Mouse (Mus musculus): ENCODE results near the gene 3110082I17Rik.
A peak's percentile ranks its signal among the peaks of the same experiment; 100 is the strongest.

3110082I17Rik gene

DNA sequence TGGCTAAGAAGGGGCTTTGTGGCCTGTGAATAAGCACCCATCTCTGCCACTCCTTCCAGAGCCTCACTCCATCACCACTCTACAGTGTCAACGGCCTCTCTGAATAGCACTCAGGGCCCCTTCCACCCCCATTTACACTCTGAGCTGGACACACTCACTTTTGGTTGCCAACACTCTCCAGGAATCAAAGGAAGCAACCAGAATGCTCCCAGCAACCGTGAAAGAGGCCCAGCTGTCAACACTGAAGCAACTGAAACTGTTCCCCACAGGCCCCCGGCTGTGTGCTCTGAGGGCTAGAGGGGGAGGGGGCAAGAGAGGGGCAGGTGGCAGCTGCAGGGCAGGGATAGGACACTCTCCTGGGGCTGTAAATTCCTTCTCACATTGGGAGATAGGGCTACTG is 41.7 kb downstream of the 3110082I17Rik start:
- no peak for DNase-seq (ENCODE audit: low read depth, low spot score)

- no peak for DNase-seq (ENCODE audit: low read depth, low spot score)
Measured at GRCm38 (mm10) chr5:139418110-139418509, 42.2 kb downstream of the 3110082I17Rik start.

DNA sequence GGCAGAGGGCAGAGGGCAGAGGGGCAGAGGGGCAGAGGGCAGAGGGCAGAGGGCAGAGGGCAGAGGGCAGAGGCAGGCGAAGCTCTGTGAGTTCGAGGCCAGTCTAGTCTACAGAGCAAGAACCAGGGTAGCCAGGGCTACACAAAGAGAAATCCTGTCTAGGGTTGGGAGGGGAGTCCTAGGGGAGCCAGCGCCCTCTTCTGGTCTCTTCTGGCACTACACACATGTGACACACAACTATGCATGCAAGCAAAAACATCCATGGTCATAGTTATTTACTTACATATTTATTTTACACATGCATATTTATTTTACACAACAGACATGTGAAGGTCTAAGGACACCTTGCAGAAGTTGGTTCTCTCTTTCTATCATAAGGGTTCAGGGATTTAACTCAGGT is 42.8 kb downstream of the 3110082I17Rik start:
- DNase-seq (ENCODE audit: low read depth, low spot score) = no peak

DNA sequence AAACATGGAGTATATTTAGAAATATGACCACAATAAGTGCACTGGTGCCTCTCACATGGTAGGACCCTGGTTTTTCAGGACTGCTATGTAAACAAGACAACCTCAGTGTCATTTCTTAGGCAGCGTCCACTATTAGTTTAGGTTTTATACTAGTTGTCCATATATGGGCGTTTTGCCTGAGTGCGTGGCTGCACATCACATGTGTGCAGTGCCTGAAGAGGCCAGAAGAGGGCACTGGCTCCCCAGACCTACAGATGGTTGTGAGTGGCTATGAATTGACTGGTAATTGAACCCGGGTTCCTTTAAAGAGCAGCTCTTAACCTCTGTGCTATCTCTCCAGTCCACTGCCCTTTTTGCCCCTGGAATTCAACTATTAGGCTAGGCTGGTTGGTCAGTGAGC is 43.4 kb downstream of the 3110082I17Rik start:
- no peak for DNase-seq (ENCODE audit: low read depth, low spot score)

DNA sequence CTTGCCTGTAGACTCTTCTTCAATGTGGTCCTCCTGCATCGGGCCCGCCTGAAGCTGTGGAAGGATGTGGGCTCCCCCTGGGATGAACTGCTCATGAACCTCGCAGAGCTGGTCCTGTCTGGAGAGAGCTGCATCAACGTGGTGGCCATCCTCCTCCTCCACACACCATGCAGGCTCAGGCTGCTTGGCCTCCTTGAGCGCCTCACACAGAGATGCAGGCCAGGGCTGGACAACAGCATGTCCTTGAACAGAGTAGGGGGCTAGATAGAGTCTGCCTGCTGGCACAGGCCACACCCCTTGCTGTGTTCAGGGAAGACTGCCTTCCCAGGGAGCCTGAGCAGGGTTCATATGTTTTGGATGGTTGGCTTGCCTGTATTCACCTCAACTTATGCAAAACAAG is 45.3 kb downstream of the 3110082I17Rik start:
- DNase-seq (ENCODE audit: low read depth, low spot score) = no peak

- no peak for DNase-seq (ENCODE audit: low read depth, low spot score)
Measured at GRCm38 (mm10) chr5:139413545-139413944, 46.8 kb downstream of the 3110082I17Rik start.

- no peak for DNase-seq (ENCODE audit: low read depth, low spot score)
Measured at GRCm38 (mm10) chr5:139411665-139412314, 48.5 kb downstream of the 3110082I17Rik start.

DNA sequence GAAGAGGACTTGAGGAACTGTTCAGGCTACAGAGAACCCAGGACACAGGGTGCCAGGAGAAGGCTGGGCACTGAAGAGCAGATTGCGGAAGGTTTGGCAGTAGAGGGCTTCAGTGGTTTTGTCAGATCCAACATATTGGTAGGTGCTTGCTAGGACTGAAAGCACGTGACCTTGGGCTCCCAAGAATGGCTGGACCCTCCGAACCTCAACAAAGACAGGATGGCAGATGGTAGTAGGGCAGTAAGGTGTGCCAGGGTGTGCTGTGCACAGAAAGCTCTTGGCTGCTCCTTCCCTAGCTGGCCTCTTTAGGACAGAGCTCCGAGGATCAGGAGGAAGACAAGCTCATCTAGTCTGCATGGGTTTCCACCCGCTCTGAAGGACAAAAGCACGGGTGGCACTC is 49.2 kb downstream of the 3110082I17Rik start:
- no peak for DNase-seq (ENCODE audit: low read depth, low spot score)

DNA sequence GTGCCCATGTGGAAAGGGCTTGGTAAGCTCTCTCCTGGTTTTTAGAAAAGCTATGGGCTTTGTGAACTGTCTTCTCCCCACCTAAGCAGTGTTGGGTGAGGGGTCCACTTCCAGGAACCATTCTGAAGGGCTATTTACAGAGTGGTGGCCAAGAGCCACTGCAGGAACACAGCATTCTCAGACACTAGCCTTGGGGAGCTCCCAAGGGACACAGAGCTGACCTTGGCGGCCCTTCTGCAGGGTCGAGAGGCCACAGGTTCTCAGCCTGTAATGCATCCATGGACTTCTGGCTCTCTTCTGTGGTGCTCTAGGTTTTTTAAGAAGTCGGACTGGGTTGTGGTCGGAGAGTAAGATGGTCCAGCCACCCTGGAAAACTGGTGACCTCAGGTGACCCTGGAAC is 50.3 kb downstream of the 3110082I17Rik start:
- DNase-seq (ENCODE audit: low read depth, low spot score) = no peak

DNA sequence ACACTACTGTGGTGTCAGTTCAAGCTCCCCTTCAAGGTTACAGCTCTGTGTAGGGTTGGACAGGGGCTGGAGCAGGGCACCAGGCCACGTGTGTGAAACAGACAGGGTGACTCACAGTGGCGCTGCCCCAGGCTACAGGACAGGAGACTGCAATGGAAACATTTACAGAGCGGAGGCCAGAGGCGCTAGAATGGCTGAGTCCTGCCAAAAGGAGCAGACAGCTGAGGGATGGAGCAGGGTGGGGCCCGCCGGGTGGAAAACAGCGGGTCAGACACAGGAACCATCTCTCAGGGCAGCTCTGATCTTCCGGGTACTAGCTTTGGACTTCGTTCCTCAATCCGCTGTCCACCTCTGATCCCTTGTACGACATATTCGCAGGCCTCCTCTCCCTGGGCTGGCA is 50.9 kb downstream of the 3110082I17Rik start:
- no peak for DNase-seq (ENCODE audit: low read depth, low spot score)

DNA sequence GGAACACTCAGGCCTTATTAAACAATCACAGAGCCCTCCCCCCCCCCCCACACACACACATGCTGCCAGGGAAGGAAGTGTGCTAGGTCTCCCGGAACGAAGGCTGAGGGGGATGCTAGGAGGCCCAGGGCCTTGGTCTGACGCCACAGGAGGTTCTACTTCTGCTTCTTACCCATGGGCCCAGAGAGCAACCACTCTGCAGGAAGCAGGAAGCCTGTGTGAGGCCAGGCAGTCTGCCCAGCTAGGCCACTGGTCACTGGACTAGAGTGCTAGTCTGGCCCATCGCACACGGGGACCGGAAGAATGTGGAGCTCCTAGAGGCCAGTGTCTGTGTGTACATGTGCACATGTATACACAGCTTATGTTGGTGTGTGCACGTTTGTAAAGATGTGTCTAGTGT is 51.8 kb downstream of the 3110082I17Rik start:
- no peak for DNase-seq (ENCODE audit: low read depth, low spot score)

DNA sequence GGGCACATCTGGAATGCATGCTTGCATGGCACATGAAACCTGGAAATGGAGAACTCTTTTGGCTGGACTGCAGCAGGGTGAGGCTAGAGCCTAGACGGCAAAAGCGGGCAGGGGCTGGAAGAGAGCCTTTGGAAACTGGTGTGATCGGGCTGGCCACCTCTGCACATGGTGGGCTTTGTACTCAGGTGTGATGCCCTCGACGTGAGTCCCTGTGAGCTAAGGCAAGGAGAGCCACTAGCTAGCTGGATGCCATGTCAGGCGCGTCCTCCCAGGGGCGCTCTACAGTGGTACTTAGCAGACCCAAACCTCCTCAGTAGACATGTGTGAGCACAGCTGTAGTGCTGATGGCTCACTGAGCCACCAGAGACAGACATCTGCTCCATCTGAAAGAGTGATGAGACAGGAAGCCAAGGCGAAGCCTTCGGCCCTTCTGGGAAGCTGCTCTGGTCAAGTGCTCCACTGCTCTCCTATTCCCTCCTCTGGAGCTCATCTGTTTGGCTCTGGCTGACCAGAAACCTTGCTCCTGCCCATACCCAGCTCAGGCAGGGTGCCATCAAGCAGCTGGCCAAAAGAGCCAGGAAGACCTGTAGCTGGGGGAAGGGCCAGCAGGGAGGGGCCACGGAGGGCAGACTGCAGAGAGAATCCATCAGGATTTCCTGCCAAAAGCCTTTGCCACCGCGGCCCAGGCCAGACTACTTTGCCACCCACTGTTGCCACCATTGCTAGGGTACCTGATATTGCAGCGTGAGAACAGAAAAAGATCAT is 53.0 kb downstream of the 3110082I17Rik start:
- no peak for DNase-seq (ENCODE audit: low read depth, low spot score)

GRCm38 (mm10) chr5:139405953-139406352 is 54.4 kb downstream of the 3110082I17Rik start:
- DNase-seq (ENCODE audit: low read depth, low spot score) = no peak

DNA sequence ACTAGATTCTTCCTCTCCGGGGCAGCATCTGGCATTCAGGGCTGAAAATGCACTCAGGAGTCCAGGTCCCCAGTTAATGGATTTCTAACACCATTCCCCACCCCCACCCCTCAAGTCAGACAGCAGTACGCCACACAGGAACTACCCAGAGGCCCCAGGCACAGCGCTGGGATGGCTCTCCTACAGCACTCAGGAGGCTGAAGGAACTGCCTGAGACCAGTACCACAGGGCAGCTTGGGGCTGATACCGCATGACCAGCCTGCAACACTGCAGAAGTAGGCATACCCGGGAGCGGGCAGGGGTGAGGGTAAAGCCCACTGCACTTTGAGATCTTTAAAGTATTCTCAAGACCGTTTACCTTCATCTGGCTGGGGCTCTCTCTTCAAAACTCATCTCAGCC is 54.8 kb downstream of the 3110082I17Rik start:
- DNase-seq (ENCODE audit: low read depth, low spot score) = no peak

DNA sequence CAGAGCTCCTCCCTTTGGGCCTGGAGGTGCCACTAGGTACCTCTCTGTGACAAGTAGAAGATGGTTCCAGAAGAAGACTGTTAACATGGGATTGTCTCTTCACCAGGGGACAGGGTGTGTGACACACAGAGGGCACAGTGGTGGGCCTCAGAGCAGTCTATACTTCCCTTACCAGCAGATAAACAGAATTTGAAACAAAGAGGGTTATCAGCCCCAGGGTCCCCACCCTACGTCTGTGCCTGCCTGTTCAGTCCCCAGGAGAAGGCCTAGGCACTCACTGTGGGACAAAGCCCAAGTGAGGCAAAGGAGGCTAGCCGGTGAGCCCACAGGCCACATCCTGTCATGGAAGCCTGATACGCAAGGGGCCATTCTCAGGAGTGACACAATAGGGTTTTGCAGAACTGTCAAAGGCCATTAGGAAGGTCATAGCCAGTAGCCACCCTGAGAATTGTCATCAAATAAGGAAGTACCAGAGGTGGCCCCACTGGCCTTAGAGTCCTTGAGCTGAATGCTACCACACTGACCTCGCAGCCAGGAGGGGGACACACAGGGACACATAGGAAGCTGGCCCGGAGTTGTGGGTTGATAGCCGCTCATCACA is 55.4 kb downstream of the 3110082I17Rik start, which contains the start of gene C130050O18Rik:
Gene C130050O18Rik (plus strand): TSS at position 480 of the 601 bp plus-strand sequence.
- no peak for DNase-seq (ENCODE audit: low read depth, low spot score)

DNA sequence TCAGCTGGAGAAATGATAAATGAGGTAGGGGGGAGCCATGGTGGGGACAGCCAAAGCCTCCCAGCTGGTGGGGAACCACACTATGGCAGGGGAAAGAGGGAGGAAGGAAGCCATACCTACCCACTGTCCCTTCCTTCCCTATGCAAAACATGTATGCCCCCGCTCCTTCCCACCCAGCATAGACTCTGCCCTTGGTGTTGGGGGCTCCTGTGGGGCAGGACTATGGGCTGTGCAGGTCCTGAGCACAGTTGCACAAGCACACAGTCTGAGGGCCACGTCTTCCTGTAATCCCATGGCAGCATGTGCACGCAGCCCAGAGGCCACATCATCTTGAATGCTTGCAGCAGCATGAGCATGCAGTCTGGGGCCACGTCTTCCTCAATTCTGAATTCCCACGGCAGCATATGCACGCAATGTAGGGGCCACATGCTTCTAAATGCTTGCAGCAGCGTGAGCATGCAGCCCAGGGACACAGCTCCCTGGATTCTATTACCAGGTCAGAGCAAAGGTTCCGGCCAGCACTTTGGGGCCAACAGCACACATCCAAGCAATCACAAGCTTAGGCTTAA is 56.6 kb downstream of the 3110082I17Rik start:
- DNase-seq (ENCODE audit: low read depth, low spot score) = no peak

DNA sequence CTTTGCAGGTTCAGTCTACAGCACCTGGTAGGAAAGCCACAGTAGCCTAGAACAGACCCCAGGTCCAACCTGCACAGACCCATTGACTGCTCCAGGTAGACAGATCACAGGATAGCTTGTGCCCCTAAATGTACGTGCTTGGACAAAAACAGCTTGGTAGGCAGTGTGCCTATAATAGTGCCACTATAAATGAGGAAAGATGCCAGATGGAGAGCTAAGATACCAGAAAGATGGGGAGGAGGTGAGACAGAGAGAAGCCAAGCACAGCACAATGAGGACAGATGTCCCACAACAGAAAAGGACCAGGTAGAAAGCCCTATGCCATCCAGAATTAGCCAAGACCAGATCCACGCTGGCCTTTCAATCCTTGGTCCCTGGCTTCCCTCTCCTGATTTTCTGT is 58.2 kb downstream of the 3110082I17Rik start:
- no peak for DNase-seq (ENCODE audit: low read depth, low spot score)

GRCm38 (mm10) chr5:139399991-139400390 is 60.3 kb downstream of the 3110082I17Rik start:
- no peak for DNase-seq (ENCODE audit: low read depth, low spot score)

GRCm38 (mm10) chr5:139398786-139399185 is 61.5 kb downstream of the 3110082I17Rik start:
- no peak for DNase-seq (ENCODE audit: low read depth, low spot score)

GRCm38 (mm10) chr5:139397959-139398753 is 62.2 kb downstream of the 3110082I17Rik start:
- DNase-seq (ENCODE audit: low read depth, low spot score) = peak; percentile 89

- DNase-seq (ENCODE audit: low read depth, low spot score) = no peak
Measured at GRCm38 (mm10) chr5:139397359-139397916, 62.9 kb downstream of the 3110082I17Rik start.
